Mouse (Mus musculus) embryo, embryonic 9.5 days (tissue): ENCODE data around the gene Fgfr2.
"Not testable (repeated sequence)": the region's sequence is repeated elsewhere in the genome, so short reads cannot be mapped to it uniquely, and the experiment has no call there.

ENCODE experiments used
- DNase-seq: peaks from one replicate; pipeline ENCODE4 v3.0.0-alpha.2; 2017; ENCODE audit errors: extremely low spot score

Fgfr2 gene

DNA sequence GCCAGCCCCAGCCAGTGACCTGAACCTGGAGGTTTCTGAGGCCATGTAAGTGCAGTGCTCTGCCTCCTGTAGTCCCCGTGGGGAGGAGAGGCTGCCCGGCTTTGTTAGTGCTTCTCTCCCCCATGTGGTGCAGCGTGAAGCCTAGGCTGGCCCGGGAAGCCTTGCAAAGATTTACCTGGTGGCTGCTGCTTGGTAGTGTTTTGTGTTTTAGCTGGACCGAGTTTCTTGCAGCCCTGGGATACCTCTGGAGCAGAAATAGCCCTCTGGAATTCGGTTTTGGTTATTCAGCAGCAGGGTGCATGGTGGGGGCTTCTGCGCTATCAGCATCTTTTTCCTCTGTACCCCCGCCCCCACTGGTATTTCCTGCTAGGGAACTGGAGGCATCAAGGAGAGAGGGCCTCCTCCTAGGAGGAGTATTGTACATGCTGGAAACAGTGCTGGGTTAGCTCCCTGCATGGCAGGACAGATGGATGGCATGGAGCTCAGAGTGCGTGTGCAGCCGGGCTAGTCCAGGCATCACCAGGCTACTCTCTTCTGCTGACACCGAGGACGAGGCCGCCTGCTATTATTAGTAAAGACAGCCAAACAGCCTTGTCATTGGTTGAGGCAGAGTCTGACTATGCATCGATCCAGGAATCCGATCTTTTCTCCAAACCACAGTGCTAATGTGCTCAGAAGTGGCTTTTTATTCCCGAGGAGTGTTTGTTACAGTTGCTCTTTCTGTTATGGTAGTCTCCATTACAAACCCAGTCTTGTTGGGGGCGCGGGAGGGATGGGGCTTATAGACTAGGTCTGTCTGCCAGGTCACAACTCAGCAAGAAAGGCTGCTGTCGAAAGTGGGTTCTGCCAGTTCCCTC, 2430.0 kb downstream of the Fgfr2 start:
- DNase-seq: peak; percentile 64

DNA sequence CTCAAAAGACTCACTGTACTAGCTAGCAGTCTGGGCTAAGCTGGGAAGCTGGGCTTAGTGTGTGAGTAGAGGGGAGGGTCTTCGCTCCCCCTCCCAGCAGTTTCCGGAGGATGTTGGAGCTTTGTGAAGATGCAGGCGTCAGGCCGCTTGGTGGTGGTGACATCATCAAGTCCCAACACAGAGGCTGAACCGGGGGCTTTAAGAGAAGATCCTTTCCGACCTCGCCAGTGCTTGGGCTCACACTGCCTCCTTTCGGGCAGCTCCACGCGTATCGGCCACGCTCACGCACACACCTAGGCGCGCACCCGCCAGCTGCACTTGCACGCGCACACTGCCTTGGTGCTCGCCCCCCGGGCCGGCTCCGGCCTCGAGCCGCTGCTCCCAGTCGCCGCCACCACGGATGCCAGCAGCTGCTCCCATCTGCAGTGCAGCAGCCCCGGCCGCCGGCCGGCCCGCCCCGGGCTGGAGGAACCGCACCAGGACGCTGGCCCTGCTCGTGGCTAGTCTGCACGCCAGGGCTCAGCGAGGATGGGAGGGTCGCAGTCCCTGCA, 2430.7 kb downstream of the Fgfr2 start:
- peak; percentile 86 for DNase-seq

DNA sequence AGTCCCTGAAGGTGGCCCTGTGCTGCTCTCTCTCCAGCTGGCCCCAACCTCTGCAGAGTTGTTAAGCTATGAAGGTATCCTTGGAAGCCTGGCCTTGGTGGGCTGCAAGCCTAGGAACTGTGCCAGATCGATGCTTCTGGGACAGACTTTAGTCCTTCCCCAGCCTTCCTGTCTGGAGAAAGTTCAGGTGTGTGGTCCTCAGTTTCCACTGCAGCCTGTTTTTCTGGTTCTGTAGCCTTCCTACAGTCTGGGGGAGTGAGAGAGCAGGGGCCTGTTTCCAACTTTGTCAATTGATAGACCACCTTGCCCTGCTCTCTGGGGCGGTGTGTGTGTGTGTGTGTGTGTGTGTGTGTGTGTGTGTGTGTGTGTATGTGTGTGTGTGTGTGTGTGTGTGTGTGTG, 2431.2 kb downstream of the Fgfr2 start:
- no peak for DNase-seq

DNA sequence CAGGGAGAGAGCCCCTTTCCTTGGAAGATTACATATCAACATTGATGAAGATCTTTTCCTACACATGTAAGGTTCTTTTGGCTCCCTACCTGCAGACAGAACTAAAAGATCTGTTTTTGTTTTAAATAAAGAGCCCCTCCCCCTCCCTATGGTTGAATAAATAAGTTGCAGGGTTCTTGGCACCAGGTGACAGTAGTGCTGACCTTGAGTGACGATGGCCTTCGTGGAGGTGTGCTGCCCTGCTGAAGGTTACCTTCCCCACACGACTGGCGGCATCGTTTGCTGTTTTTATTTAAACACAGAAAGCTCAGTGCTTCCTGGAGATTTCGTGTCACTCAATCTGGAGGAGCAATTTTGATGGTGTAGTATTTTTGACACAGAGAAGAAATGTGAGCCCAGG, 2432.3 kb downstream of the Fgfr2 start:
- DNase-seq: no peak

DNA sequence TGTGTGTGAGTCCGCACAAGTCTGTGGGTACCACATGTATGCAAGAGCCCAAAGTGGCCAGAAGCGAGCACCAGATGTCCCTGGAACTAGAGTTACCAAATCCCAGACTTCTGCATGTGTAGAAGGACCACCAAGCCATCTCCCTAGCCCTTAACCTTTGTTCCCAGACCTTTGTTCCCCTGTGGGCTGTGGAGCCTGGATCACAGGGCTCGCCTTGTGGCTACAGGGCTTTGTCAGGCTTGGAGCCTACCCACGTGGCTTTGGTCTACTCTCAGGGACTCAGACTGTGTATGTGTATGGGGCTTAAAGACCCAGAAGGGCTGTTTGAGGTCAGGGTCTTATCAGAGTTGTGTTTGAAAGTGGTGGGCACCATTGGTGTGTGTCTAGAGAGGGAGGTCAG, 2434.5 kb downstream of the Fgfr2 start:
- no peak for DNase-seq

DNA sequence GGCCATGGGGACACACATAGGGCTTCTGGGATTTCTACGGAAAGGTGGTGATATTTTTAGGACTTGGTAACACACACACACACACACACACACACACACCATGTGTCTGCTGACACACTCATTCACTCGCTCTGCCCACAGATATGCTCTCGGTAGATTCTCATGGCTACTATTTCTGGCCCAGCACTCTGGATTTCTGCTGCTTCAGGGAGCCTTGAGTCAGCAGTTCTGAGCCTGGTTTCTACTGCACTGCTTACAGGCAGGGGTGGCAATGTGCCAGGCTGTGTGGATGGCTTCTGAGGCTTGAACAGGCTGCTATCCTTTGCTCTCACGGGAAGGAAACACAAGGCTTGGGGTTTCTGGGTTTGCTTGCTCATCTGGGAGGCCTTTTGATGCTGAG, 2441.4 kb downstream of the Fgfr2 start:
- DNase-seq: no peak

DNA sequence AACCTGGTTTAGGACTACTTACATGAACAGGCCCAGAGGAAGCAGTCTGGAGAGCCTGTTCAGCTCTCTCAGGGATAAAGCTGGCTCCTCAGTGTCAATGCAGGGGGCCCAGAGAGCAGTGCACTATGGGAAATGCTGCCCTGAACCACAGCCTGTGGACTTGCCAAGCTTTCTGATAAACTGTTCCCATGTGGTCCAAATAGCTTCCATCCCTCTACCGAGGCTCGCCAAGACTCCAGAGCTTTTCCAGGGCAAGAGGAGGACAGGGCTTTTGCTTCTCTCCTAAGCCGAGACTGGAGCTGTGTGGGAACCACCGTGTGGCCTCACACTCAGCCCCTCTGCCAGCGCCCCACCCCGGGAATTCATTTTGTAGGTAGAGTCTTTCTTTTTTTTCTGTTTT, 2444.7 kb downstream of the Fgfr2 start:
- DNase-seq: no peak

DNA sequence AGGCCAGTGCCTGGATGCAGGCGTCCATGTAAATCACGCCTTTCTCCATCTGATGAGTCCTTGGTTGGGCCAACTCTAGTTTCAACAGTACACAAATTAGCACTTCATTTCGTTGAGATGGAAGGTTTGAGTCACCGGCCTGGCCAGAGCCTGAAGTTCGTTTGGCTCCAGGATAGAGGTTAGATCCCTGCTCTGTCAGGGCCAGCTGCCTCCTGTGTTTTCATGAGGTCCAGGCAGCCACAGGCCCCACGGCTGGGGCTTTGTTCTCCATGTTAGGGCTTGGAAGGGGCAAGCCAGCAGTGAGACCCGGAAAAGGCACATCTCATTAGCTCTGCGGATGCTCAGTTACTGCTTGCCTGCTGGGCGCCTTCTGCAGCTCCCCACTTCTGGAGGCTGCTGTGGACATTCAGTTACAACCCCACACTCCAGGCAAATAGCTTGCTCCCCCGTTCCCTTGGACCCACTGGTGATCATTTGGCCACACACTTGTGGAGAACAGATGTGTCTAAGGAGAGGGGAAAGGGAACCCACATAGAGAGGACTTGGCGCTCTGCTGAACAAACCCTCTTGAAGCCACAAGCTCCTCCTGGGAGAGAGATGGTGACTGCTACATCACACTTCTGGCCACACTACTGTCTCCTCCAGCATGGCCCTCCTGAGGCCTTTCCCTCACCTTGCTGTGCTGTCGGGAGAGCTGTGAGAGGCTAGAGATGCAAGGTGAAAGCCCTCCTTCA, 2445.4 kb downstream of the Fgfr2 start:
- DNase-seq: no peak

DNA sequence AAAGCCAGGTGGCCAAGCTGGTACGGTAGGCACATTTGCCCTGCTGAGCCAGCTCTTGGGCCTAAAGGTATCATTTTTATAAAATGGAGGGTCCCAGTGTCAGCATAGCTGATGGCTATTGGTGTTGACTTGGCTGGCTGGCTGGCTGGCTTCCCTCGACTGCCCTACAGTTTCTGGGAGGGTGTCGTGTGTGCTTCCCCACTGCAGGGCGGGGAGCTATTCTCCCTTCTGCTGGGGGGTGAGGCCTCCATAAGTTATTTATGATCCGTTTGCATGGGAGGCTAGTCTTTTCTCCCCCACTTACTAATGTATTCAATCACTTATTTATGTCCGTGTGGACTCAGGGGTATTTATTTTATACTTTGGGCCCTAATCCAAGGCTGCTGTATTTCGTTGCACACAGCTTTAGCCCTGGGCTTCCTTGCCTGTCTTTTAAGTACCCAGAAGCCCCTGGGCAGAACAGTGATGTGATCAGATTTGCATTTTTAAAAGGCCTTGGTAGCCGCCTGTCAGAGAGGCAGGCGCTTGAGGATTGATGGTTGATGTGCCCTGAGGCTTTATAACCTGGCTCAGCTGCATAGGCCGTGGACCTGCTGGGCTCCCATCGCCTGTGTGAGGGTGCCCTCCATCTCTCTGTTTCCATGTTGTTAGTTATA, 2446.1 kb downstream of the Fgfr2 start:
- DNase-seq: no peak

DNA sequence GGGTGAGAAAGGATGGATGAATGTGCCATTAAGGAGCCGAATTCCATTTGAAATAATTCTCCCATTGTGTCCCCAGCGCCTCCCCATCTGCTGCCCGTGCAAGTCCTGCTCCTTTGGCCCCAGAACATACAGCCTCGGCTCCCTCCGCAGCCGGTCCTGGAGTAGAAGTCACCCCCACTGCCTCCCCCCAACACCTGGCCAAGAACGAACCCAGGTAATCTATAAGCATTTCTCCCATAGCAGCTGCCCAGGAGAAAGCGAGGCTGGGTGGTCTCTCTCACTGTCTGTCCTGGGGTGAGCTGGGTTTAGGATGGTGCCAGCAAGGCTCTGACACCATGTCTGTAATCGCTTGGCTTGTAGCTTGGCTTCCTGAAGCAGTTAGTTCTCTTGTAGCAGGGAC, 2448.6 kb downstream of the Fgfr2 start:
- no peak for DNase-seq

DNA sequence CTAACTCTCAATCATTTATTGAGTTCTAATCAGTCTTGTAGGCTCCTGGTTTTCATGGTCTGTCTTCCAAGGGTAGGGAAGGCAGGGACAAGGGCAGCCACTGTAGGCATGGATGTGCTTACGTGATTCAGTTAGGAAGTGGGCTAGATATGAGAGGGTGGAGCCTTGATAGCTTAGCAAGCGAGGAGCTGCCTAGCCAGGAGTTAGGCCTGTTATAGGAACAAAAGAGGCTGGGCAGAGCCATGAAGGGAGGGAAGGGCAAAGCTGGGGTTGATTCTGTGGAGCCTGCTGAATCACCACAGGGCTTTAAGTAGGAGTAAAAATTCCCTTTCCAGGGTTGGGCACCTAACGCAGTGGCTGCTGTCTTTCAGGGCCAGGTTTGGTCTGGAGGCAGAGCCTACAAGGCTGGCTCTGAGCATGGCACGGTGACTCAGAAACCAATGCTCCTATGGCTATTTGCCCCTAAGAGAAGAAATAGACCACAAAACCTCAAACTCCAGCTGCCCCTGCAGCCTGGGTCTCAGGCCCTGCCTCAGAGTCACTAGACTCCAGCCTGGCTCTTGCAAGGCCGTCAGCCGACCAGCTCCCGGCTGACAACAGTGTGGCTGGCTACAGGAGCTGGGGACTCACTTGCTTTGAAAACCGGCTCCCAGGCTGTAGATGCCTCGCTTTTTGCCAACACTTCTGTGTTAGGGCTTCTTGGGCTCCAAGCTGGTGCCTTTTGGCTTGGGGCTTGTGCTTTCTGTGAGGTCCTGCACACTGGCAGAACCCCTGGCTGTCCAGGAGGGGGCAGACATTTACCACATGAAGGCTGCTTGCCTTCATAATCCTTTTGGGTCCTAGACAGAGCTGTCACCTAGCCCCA, 2449.7 kb downstream of the Fgfr2 start:
- peak; percentile 65 for DNase-seq

DNA sequence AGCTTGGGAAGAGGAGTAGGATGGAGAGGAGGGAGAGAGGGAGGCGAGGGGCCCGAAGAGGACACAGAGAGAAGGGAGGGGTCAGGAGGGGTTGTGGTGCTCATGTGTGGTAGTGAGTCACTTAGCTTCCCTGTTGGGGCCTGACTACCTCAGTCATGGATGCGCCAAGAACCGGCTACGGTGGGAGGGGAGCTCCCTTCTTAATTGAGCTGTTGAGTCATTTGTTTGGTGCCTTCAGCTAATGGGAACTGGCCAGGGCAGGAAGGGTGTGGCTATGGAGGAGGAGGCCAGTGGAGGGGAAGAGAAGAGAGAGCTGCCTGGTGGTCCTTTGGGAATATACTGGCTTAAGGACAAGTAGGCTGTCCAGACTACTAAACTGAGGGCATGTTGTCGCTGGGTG, 2451.8 kb downstream of the Fgfr2 start:
- DNase-seq: no peak

DNA sequence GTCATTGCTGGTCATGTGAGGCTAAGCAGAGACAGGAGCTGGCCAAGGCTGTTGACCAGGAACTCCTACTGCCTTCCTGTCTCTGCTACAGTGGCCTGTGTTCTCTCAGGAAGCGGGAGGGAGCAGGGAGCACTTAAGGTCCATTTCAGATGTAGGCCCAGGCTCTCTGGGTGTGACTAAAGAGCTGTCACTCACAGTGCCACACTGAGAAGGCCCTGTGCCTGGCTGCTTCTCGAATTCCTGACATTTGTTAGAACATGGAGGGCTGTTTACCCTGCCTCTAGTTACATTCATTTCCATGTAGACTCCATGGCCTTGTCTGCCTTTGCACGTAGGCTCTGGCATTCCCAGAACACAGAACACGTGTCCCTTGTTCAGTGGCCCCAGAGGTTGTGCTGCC, 2452.8 kb downstream of the Fgfr2 start:
- no peak for DNase-seq

DNA sequence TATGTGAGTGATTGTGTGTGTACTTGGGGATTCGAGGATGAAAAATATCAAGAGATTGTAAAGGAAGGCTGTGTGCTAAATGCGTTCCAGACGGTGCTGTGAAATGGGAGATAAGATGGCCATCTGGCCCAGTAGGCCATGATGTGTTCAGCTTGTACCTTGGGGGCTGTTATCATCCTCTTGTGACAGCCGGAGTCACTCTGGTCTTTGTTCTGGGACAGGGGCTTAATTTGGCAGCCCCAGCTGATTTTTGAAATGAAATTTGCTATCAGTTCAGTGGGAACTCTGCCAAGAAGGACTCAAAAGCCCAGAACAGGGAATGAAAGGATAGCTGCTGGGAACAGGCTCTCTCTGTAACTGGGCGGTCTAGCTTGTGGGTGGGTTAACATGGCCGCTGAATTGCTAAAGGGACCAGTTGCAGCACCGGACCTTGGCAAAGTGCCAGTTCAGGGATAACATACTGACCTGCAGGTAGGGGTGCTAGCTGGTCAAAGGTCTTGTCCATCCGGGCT, 2453.7 kb downstream of the Fgfr2 start:
- peak; percentile 30 for DNase-seq

DNA sequence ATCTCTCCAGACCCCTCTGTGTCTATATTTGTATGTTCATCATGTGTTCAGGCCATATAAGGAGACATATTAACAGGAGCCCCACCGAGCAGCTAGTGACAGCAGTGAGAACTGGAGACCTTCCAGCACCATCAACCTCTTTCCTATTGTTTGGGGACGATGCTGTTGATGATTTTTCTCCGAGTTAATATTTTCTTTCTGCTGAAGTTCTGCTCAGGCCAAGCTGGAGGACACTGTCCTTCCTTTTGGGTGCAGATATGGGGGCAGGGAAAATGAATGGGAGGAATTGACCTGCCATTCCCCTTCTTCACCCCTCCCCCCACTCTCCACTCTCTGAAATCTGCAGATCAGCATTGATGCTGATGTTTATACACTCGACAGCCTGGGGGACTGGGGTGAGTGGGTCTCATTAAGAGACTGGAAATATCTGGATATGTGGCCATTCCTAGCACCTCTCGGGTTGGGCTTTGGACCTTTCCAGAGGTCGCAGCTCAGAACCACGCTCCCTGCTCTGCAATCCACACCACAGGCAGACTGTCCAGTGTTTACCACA, 2454.3 kb downstream of the Fgfr2 start:
- DNase-seq: no peak

DNA sequence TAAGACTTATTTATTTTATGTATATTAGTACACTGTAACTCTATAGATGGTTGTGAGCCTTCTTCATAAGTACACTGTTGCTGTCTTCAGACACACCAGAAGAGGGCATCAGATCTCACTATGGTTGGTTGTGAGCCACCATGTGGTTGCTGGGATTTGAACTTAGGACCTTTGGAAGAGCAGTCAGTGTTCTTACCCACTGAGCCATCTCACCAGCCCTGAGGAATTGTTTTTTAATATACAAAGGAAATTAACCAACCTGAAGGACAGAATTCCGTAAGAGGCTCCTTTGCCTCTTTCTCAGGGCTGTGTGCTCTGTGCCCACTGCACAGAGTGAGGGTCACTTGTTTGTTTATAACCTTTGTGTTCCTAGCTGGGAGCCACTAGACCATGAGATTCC, 2455.1 kb downstream of the Fgfr2 start:
- not testable (repeated sequence) for DNase-seq

DNA sequence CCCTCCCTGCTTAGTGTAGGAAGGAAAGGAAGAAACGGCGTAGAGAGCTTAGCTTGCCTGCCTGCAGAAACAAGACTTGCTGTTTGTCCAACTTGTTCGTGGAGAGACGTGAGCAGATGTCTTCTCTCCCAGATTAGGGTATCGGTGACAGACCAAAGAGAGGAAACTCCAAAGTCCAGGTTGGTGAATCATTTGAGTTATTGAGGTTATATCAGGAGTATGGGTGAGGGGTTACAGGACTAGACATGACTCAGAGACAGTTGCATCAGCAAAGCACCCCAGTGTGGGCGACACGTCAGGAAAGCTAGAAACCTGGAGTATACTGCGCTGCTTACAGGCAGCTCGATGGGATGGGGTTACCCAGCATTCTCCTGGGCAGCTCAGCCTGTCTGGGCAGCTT, 2457.8 kb downstream of the Fgfr2 start:
- DNase-seq: no peak

DNA sequence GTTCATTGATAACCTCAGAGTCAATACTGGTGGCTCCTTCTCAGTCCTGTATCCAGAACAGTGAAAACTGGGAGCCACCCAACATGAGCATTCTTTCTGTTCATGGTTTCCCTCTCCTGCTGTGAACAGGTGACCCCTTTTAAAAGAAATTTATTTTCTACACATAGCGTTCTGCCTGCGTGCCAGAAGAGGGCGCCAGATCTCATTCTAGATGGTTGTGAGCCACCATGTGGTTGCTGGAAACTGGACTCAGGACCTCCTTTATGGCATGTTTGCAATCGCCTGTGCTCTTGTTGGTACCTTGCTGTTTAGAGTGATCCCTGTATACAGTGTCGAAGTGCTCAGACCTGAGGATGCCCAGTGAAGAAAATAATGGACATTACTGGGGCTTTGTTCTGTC, 2458.5 kb downstream of the Fgfr2 start:
- DNase-seq: no peak

DNA sequence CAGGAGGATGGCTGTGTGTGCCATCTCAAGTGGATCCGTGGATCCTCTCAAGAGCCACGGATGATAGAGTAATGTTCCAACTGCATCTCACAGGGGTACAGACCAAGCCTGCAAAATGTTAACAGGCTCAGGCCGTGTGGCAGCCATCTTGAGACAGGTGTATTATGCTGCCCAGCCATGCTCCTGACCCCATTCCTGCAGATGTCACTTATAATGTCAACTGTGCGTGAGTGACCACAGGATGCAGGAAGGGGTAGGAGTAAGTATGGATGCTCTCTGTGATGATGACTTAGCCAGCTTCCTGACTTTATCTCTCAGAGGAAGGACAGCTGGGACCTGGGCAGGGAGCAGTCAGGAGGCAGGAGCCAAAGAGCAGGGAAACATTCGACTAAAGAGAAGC, 2459.1 kb downstream of the Fgfr2 start:
- no peak for DNase-seq

DNA sequence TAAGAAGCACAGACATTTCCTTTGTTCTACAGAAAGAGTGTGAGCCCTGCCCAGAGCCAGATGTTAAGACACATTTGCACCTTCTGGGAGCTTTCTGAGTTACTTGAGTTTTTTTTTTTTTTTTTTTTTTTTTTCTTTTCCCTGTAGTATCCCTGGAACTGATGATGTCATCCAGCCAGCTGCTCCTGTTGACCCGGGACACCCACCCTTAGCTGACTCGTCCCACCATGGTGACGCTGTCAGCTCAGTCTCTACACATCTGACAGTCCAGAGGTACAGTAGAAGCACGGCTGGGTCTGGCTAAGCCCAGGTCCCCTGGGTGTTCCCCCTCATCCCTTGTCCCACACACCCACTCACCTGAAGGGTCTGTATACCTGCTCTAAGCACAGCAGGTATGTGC, 2460.3 kb downstream of the Fgfr2 start:
- no peak for DNase-seq

DNA sequence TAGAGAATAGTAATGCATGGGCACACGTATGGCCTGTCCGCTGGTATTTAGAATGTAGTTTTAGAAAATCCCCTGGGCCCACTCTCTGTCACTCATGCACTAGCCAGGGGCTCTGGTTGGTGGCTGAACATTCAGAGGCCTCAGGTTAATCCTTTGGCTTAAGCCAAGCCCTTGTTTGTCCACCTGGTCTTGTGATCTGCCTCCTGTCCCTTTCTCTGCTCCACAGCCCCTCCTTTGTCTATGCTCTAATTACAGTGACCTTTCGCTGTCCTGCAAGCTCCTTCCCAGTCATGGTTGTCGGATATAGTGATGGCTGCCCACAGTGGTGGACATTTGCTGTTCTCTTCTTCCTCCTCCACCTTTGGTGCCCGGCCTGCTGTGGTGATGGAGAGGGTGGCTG, 2460.9 kb downstream of the Fgfr2 start:
- DNase-seq: peak; percentile 31
